Mouse (Mus musculus) limb, embryonic 15.5 days (tissue): ENCODE measurements at regions not wholly inside any gene's neighbourhood (a gene's known extent, or its start where the extent isn't known, plus 50 kb on each side); places are given as distances from the start of the nearest gene placed in this dataset.
A peak's percentile ranks its signal among the peaks of the same experiment; 100 is the strongest.
"Not testable (repeated sequence)": the region's sequence is repeated elsewhere in the genome, so short reads cannot be mapped to it uniquely, and the experiment has no call there.

ENCODE experiments used
- ATAC-seq: fragments of 200-750 bp; cut with Nextera tagmentation; 2 replicates; pipeline ENCODE4 v1.8.0; 2017; ENCODE audit warnings: low read depth, moderate TSS enrichment; ENCODE audit not compliant: insufficient number of reproducible peaks, low FRiP score, low TSS enrichment
- H3K27ac ChIP-seq: fragments of 300-500 bp; sonication (generic); 2 replicates; pipeline ENCODE4 v1.5.1; 2015; ENCODE audit warnings: moderate library complexity, mild to moderate bottlenecking, inconsistent platforms
- H3K27me3 ChIP-seq: fragments of 300-500 bp; sonication (generic); 2 replicates; pipeline ENCODE4 v1.6.1; 2015; ENCODE audit warnings: inconsistent platforms
- H3K36me3 ChIP-seq: fragments of 300-500 bp; sonication (generic); 2 replicates; pipeline ENCODE4 v1.6.1; 2015; ENCODE audit warnings: inconsistent platforms
- H3K4me1 ChIP-seq: fragments of 300-500 bp; sonication (generic); 2 replicates; pipeline ENCODE4 v1.6.1; 2015; ENCODE audit warnings: inconsistent platforms
- H3K4me2 ChIP-seq: fragments of 300-500 bp; sonication (generic); 2 replicates; pipeline ENCODE4 v1.6.1; 2015; ENCODE audit warnings: mild to moderate bottlenecking, inconsistent platforms
- H3K4me3 ChIP-seq: fragments of 300-500 bp; sonication (generic); 2 replicates; pipeline ENCODE4 v1.5.1; 2015; ENCODE audit warnings: mild to moderate bottlenecking, inconsistent platforms
- H3K9ac ChIP-seq: fragments of 300-500 bp; sonication (generic); 2 replicates; pipeline ENCODE4 v1.6.1; 2015; ENCODE audit warnings: inconsistent platforms
- H3K9me3 ChIP-seq: fragments of 300-500 bp; sonication (generic); 2 replicates; pipeline ENCODE4 v1.6.1; 2016; ENCODE audit warnings: inconsistent platforms
- WGBS: fragments of 180-500 bp; shearing (Covaris S2); methylation state at CpG from one replicate; pipeline ENCODE4 v1.1.7; 2015; 5-methylcytosine and 5-hydroxymethylcytosine counted together

GRCm38 (mm10) chr14:102748687-102749086 is 233.8 kb downstream of the Kctd12 start:
- 51% methylated on average over 1 of the region's 1 CpGs for WGBS
- no peak overlapping the region for H3K27ac ChIP-seq
- ATAC-seq, result no peak

GRCm38 (mm10) chr14:102742331-102742730 is 240.1 kb downstream of the Kctd12 start:
- ATAC-seq, result no peak
- no peak overlapping the region for H3K4me3 ChIP-seq
- no peaks in the 10 kb centered on the region for H3K36me3 ChIP-seq
- H3K9me3 ChIP-seq, result no peaks in the 10 kb centered on the region
- H3K27me3 ChIP-seq, result no peaks in the 10 kb centered on the region
- 68% methylated on average over 8 of the region's 8 CpGs for WGBS
- H3K4me2 ChIP-seq, result no peak overlapping the region
- no peaks in the 10 kb centered on the region for H3K4me1 ChIP-seq
- no peak overlapping the region for H3K27ac ChIP-seq
- H3K9ac ChIP-seq, result no peak overlapping the region

More at GRCm38 (mm10) chr14:102748687-102749086, 233.8 kb downstream of the Kctd12 start:
- H3K9me3 ChIP-seq, result no peaks in the 10 kb centered on the region
- no peak overlapping the region for H3K9ac ChIP-seq
- H3K4me1 ChIP-seq, result no peaks in the 10 kb centered on the region
- no peaks in the 10 kb centered on the region for H3K27me3 ChIP-seq
- H3K4me2 ChIP-seq, result no peak overlapping the region
- H3K36me3 ChIP-seq, result no peaks in the 10 kb centered on the region
- H3K4me3 ChIP-seq, result no peak overlapping the region

GRCm38 (mm10) chr14:102736656-102737055 is 245.8 kb downstream of the Kctd12 start:
- Histone ChIP-seq H3K36me3 (no peaks in the 10 kb centered on the region), H3K9ac (no peak overlapping the region), H3K9me3 (no peaks in the 10 kb centered on the region), H3K27me3 (no peaks in the 10 kb centered on the region), H3K4me3 (no peak overlapping the region), H3K27ac (no peak overlapping the region), H3K4me1 (no peaks in the 10 kb centered on the region), H3K4me2 (no peak overlapping the region)
- WGBS, result 28% methylated on average over 2 of the region's 2 CpGs
- ATAC-seq, result no peak

GRCm38 (mm10) chr14:102733718-102734117 is 248.7 kb downstream of the Kctd12 start:
- WGBS, result 85% methylated on average over 4 of the region's 4 CpGs
- H3K4me2 ChIP-seq, H3K9ac ChIP-seq, H3K27ac ChIP-seq, H3K9me3 ChIP-seq, H3K4me1 ChIP-seq, H3K36me3 ChIP-seq, ATAC-seq, H3K4me3 ChIP-seq, H3K27me3 ChIP-seq: not testable (repeated sequence)

- no peak for ATAC-seq
- Histone ChIP-seq H3K4me1 (no peaks in the 10 kb centered on the region), H3K4me3 (no peak overlapping the region), H3K4me2 (no peak overlapping the region), H3K27ac (no peak overlapping the region), H3K9me3 (no peaks in the 10 kb centered on the region), H3K27me3 (no peaks in the 10 kb centered on the region), H3K36me3 (no peaks in the 10 kb centered on the region), H3K9ac (no peak overlapping the region)
- 43% methylated on average over 5 of the region's 5 CpGs for WGBS
These were observed 250.7 kb downstream of the Kctd12 start for GRCm38 (mm10) chr14:102731746-102732145.

GRCm38 (mm10) chr14:102722633-102723032 is 259.8 kb downstream of the Kctd12 start:
- Histone ChIP-seq H3K27ac (no peak overlapping the region), H3K4me2 (no peak overlapping the region), H3K4me3 (no peak overlapping the region), H3K27me3 (no peaks in the 10 kb centered on the region), H3K9ac (no peak overlapping the region), H3K9me3 (no peaks in the 10 kb centered on the region), H3K36me3 (no peaks in the 10 kb centered on the region), H3K4me1 (peaks cover 2% of the 10 kb centered on the region; the same call in 1 of the 2 replicates)
- no peak for ATAC-seq
- WGBS, result 37% methylated on average over 2 of the region's 2 CpGs

GRCm38 (mm10) chr14:102718558-102718957 is 263.9 kb downstream of the Kctd12 start:
- WGBS, result 36% methylated on average over 2 of the region's 2 CpGs
- ATAC-seq, result no peak

GRCm38 (mm10) chr14:102712600-102712999 is 269.8 kb downstream of the Kctd12 start:
- H3K27me3 ChIP-seq, result no peaks in the 10 kb centered on the region
- 38% methylated on average over 1 of the region's 1 CpGs for WGBS
- no peak overlapping the region for H3K4me2 ChIP-seq
- H3K4me1 ChIP-seq, result no peaks in the 10 kb centered on the region
- no peak overlapping the region for H3K27ac ChIP-seq
- no peak overlapping the region for H3K4me3 ChIP-seq
- no peak for ATAC-seq
- no peaks in the 10 kb centered on the region for H3K9me3 ChIP-seq
- H3K36me3 ChIP-seq, result no peaks in the 10 kb centered on the region
- H3K9ac ChIP-seq, result no peak overlapping the region

More at GRCm38 (mm10) chr14:102718558-102718957, 263.9 kb downstream of the Kctd12 start:
- H3K4me2 ChIP-seq, result no peak overlapping the region
- H3K27me3 ChIP-seq, result no peaks in the 10 kb centered on the region
- H3K9ac ChIP-seq, result no peak overlapping the region
- H3K36me3 ChIP-seq, result no peaks in the 10 kb centered on the region
- H3K4me1 ChIP-seq, result peaks cover 2% of the 10 kb centered on the region; the same call in 1 of the 2 replicates
- H3K4me3 ChIP-seq, result no peak overlapping the region
- H3K9me3 ChIP-seq, result no peaks in the 10 kb centered on the region
- H3K27ac ChIP-seq, result peak overlapping the region; percentile 22; the same call in 1 of the 2 replicates

- H3K4me1 ChIP-seq, result no peaks in the 10 kb centered on the region
- H3K4me2 ChIP-seq, result no peak overlapping the region
- ATAC-seq, result peak; percentile 84
- H3K9me3 ChIP-seq, result no peaks in the 10 kb centered on the region
- H3K9ac ChIP-seq, result no peak overlapping the region
- no peaks in the 10 kb centered on the region for H3K27me3 ChIP-seq
- H3K36me3 ChIP-seq, result no peaks in the 10 kb centered on the region
- peak overlapping the region; percentile 22; the same call in 1 of the 2 replicates for H3K27ac ChIP-seq
- H3K4me3 ChIP-seq, result no peak overlapping the region
- WGBS, result 37% methylated on average over 5 of the region's 5 CpGs
These were observed 275.6 kb downstream of the Kctd12 start for GRCm38 (mm10) chr14:102706704-102707336.

- no peaks in the 10 kb centered on the region for H3K4me1 ChIP-seq
- no peaks in the 10 kb centered on the region for H3K27me3 ChIP-seq
- no peaks in the 10 kb centered on the region for H3K9me3 ChIP-seq
- no peaks in the 10 kb centered on the region for H3K36me3 ChIP-seq
- no peak overlapping the region for H3K27ac ChIP-seq
- no peak overlapping the region for H3K4me2 ChIP-seq
- H3K4me3 ChIP-seq, result no peak overlapping the region
- ATAC-seq, result no peak
- H3K9ac ChIP-seq, result no peak overlapping the region
- 47% methylated on average over 2 of the region's 2 CpGs for WGBS
These were observed 281.3 kb downstream of the Kctd12 start for GRCm38 (mm10) chr14:102701108-102701507.

- Histone ChIP-seq H3K27ac (no peak overlapping the region), H3K4me2 (no peak overlapping the region), H3K36me3 (no peaks in the 10 kb centered on the region), H3K9ac (no peak overlapping the region), H3K4me1 (no peaks in the 10 kb centered on the region), H3K4me3 (no peak overlapping the region), H3K9me3 (no peaks in the 10 kb centered on the region), H3K27me3 (no peaks in the 10 kb centered on the region)
- no peak for ATAC-seq
- WGBS, result 35% methylated on average over 6 of the region's 6 CpGs
These were observed 282.0 kb downstream of the Kctd12 start for GRCm38 (mm10) chr14:102700457-102700856.

GRCm38 (mm10) chr14:102699015-102699414 is 283.4 kb downstream of the Kctd12 start:
- no peak overlapping the region for H3K4me3 ChIP-seq
- no peaks in the 10 kb centered on the region for H3K4me1 ChIP-seq
- no peaks in the 10 kb centered on the region for H3K27me3 ChIP-seq
- H3K36me3 ChIP-seq, result no peaks in the 10 kb centered on the region
- ATAC-seq, result no peak
- no peak overlapping the region for H3K4me2 ChIP-seq
- H3K9me3 ChIP-seq, result no peaks in the 10 kb centered on the region
- no peak overlapping the region for H3K27ac ChIP-seq
- 80% methylated on average over 3 of the region's 3 CpGs for WGBS
- no peak overlapping the region for H3K9ac ChIP-seq

- no peaks in the 10 kb centered on the region for H3K36me3 ChIP-seq
- H3K27me3 ChIP-seq, result no peaks in the 10 kb centered on the region
- no peak overlapping the region for H3K27ac ChIP-seq
- no peaks in the 10 kb centered on the region for H3K4me1 ChIP-seq
- ATAC-seq, result no peak
- H3K9ac ChIP-seq, result no peak overlapping the region
- no peaks in the 10 kb centered on the region for H3K9me3 ChIP-seq
- no peak overlapping the region for H3K4me2 ChIP-seq
- WGBS, result 56% methylated on average over 1 of the region's 1 CpGs
- H3K4me3 ChIP-seq, result no peak overlapping the region
These were observed 295.6 kb downstream of the Kctd12 start for GRCm38 (mm10) chr14:102686791-102687190.
